Mouse (Mus musculus): ENCODE data around the gene Pgp. TPM values are rescaled to one million over a fixed set of nuclear protein-coding genes. Genes with fewer than 3 reads are reported as not detected.

Gene Pgp
- polyA plus RNA-seq, 3 experiments from 2014 or later, result 3.5 to 6.9 (median 4.6) TPM

GRCm38 (mm10) chr17:24485090-24485860 is 15.1 kb downstream of the Pgp start:
- peak; percentile 32 for ATAC-seq

- no peak for ATAC-seq
Measured at GRCm38 (mm10) chr17:24488186-24488661, 18.0 kb downstream of the Pgp start, which contains the start of gene Caskin1. Gene Caskin1, plus strand, starts transcription at chr17:24488601.

GRCm38 (mm10) chr17:24488662-24489264 is 18.6 kb downstream of the Pgp start:
- ATAC-seq, result peak; percentile 35

GRCm38 (mm10) chr17:24489265-24490030 is 19.3 kb downstream of the Pgp start:
- no peak for ATAC-seq

- no peak for ATAC-seq
Measured at GRCm38 (mm10) chr17:24490399-24490798, 20.2 kb downstream of the Pgp start.

GRCm38 (mm10) chr17:24494627-24495335 is 24.6 kb downstream of the Pgp start:
- ATAC-seq, result no peak

- ATAC-seq, result no peak
Measured at GRCm38 (mm10) chr17:24495443-24495842, 25.3 kb downstream of the Pgp start.

GRCm38 (mm10) chr17:24496026-24496425 is 25.8 kb downstream of the Pgp start:
- ATAC-seq, result no peak

GRCm38 (mm10) chr17:24502208-24502607 is 32.0 kb downstream of the Pgp start:
- ATAC-seq, result no peak

GRCm38 (mm10) chr17:24504085-24504484 is 33.9 kb downstream of the Pgp start:
- no peak for ATAC-seq

- ATAC-seq, result no peak
Measured at GRCm38 (mm10) chr17:24505286-24505955, 35.2 kb downstream of the Pgp start.

- no peak for ATAC-seq
Measured at GRCm38 (mm10) chr17:24506332-24507070, 36.3 kb downstream of the Pgp start.

GRCm38 (mm10) chr17:24507129-24507664 is 37.0 kb downstream of the Pgp start:
- no peak for ATAC-seq

GRCm38 (mm10) chr17:24507806-24508460 is 37.7 kb downstream of the Pgp start:
- ATAC-seq, result no peak

GRCm38 (mm10) chr17:24513609-24514008 is 43.4 kb downstream of the Pgp start:
- no peak for ATAC-seq

GRCm38 (mm10) chr17:24514270-24515257 is 44.4 kb downstream of the Pgp start:
- ATAC-seq, result no peak

- no peak for ATAC-seq
Measured at GRCm38 (mm10) chr17:24520450-24520849, 50.3 kb downstream of the Pgp start.
